Mouse (Mus musculus): ENCODE measurements at regions not wholly inside any gene's neighbourhood (a gene's known extent, or its start where the extent isn't known, plus 50 kb on each side); places are given as distances from the start of the nearest gene placed in this dataset.

DNA sequence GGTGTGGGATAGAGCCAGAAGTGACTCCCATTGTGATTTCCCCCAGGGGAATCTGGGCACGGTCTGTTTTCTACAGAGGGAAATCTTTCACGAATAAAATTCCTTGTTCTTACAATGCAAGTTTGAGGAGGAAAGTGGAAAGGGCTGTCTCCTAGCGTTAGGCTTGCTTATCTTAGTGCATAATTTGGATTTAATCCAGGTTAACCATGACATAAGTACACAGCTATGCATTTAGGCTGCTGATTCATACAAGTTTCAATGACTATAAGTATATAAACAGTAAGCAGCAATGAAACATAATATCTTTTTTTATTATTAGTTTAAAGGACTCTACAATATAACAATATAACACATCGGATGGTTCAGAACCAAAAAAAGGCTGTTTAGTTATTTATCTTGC is 74.6 kb upstream of the Arhgap21 start:
- DNase-seq = no peak

DNA sequence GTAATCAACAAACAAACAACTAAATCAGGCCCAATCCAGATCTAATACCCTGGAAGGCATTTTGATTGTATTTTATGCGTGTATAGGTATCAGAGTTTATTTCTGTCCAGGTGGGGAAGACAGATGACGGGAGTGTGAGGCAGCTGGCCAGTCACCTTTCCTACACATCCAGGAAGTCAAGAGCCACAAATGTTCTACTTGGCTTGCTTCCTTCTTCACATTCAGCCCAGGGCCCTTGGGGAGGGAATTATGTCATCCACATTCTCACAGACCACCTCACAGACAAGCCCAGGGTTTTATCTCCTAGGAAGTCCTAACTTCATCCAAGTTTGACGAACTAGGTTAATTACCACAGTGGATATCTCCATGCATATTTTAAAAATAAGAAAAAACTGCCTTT is 68.9 kb upstream of the Arhgap21 start:
- DNase-seq = no peak

GRCm38 (mm10) chr2:21037181-21037580 is 68.5 kb upstream of the Arhgap21 start:
- no peak for DNase-seq

- no peak for DNase-seq
These were observed 67.4 kb upstream of the Arhgap21 start for GRCm38 (mm10) chr2:21035884-21036648.

DNA sequence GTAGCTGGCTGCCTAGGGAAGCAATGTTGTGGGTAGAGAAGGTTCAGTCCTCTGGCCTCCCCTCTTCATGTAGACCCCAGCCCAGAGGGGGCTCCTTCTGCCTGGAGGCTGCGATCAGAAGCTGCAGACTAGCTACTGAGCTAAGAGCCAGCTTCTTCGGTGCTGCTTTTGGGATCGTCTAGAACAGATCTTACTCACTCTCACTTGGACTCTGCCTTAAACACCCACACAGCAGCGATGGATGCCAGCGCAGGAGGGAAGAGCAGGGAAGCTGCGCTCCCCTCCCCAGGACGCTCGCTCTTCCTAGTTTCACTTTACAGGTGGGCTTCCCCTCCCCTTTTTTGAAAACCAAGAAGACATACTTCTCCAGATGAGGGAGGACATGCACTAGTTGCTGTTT is 66.0 kb upstream of the Arhgap21 start:
- no peak for DNase-seq

GRCm38 (mm10) chr2:21030650-21031049 is 62.0 kb upstream of the Arhgap21 start:
- DNase-seq = no peak

DNA sequence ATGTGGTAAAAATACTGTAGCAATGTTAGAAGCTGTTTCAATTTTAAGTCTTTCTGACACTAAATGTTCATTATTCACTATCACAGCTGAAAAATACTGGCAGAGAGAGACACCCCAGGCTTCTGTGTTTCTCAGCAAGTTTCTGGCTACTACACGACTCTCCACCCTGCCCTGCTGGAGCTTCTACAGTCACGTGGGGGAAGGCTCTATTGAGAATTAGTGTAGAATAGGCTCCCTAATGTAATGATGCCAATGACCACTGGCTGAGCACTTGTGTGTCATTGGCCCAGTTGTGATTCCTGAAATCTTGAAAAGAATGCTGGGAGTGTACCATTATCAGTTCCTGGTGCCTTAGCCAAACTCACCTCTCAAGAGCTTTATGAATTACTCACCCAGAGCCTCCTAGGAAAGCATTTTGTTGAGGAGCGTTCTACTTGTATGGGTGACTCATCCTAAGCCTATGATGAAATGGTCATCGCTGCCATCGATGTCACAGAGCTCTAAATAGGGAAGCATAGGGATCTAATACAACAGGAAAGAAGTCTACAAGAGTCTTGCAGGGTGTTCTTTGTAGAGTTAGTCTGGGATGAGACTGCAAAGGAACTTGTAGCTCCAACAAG is 60.8 kb upstream of the Arhgap21 start:
- DNase-seq = no peak

GRCm38 (mm10) chr2:21028605-21029004 is 59.9 kb upstream of the Arhgap21 start:
- no peak for DNase-seq

DNA sequence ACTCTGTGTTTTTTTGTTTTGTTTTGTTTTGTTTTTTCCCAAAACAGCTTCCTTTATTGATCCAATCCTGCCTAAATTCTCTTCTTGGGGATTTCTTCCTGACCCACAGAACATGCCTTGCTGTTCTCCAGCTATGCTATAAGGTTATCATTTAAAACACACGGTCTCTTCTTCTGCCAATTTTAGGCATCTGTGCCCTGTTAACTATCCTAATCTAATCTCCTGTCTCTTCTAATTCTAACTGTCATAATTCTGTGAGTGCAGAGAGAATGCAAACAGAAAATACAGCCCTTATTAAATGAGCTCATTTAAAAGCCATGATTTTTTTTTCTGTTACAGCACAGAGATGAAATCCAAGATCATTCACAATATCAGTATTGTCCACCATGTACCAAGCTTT is 49.9 kb upstream of the Arhgap21 start:
- no peak for DNase-seq
